Mouse (Mus musculus) forebrain, postnatal 0 days (tissue): ENCODE data around the gene Tram2. TPM values are rescaled to one million over a fixed set of nuclear protein-coding genes. Genes with fewer than 3 reads are reported as not detected.
A peak's percentile ranks its signal among the peaks of the same experiment; 100 is the strongest.

Experiments used
- ATAC-seq: fragments of 200-750 bp; cut with Nextera tagmentation; 2 replicates; pipeline ENCODE4 v1.8.0; 2017; ENCODE audit warnings: mild to moderate bottlenecking, moderate library complexity
- DNase-seq: peaks from one replicate; pipeline ENCODE4 v3.0.0-alpha.2; 2015
- H3K27ac ChIP-seq: fragments of 300-500 bp; sonication (generic); 2 replicates; pipeline ENCODE4 v1.5.1; 2014; ENCODE audit warnings: low read depth, mild to moderate bottlenecking, antibody characterized with exemption, low read length, moderate library complexity, mixed read lengths
- H3K27me3 ChIP-seq: fragments of 300-500 bp; sonication (generic); 2 replicates; pipeline ENCODE4 v1.6.1; 2014; ENCODE audit warnings: mild to moderate bottlenecking, low read length, mixed read lengths; ENCODE audit not compliant: insufficient read depth
- H3K36me3 ChIP-seq: fragments of 300-500 bp; sonication (generic); 2 replicates; pipeline ENCODE4 v1.6.1; 2014; ENCODE audit warnings: mild to moderate bottlenecking, moderate library complexity; ENCODE audit not compliant: insufficient read depth
- H3K4me1 ChIP-seq: fragments of 300-500 bp; sonication (generic); 2 replicates; pipeline ENCODE4 v1.6.1; 2014; ENCODE audit warnings: antibody characterized with exemption; ENCODE audit not compliant: insufficient read depth
- H3K4me2 ChIP-seq: fragments of 300-500 bp; sonication (generic); 2 replicates; pipeline ENCODE4 v1.6.1; 2014; ENCODE audit warnings: low read depth, mild to moderate bottlenecking, moderate library complexity
- H3K4me3 ChIP-seq: fragments of 300-500 bp; sonication (generic); 2 replicates; pipeline ENCODE4 v1.5.1; 2014; ENCODE audit warnings: low read depth, low read length, mixed read lengths
- H3K9ac ChIP-seq: fragments of 300-500 bp; sonication (generic); 2 replicates; pipeline ENCODE4 v1.6.1; 2014; ENCODE audit warnings: mild to moderate bottlenecking
- H3K9me3 ChIP-seq: fragments of 300-500 bp; sonication (generic); 2 replicates; pipeline ENCODE4 v1.6.1; 2016; ENCODE audit warnings: low read length
- CTCF ChIP-seq: sonication (generic); IDR thresholded peaks from 2 replicates; pipeline ENCODE4 v1.5.1; 2016; ENCODE audit warnings: antibody characterized with exemption, control low read depth, low read depth
- WGBS: fragments of 180-500 bp; shearing (Covaris S2); extraction: QIAGEN DNeasy Blood & Tissue Kit; methylation state at CpG from one replicate; pipeline ENCODE4 v1.1.7; 2014; 5-methylcytosine and 5-hydroxymethylcytosine counted together
- polyA plus RNA-seq: library from polyadenylated mRNA; unstranded; fragments of >200 nt; fragmentation: Nextera tagmentation; extraction: Ambion mirVana; gene quantifications from 2 replicates; pipeline ENCODE4 v1.2.1, GENCODE M21; 2015
- total RNA-seq: library from RNA; depleted of rRNA; stranded (reverse); fragments of >200 nt; gene quantifications from 2 replicates; pipeline ENCODE4 v1.2.3, GENCODE M21; 2014

The Tram2 gene
- total and polyA plus RNA-seq, 2 experiments from 2014 or later = 1.3 to 1.9 TPM

GRCm38 (mm10) chr1:21077191-21077590 lies 1.8 kb downstream of the Tram2 start:
- ATAC-seq = no peak
- no peak for TF ChIP-seq CTCF
- Histone ChIP-seq H3K9me3 (no peaks in the 10 kb centered on the region), H3K4me2 (no peak overlapping the region), H3K36me3 (no peaks in the 10 kb centered on the region), H3K4me3 (no peak overlapping the region), H3K9ac (no peak overlapping the region), H3K4me1 (no peaks in the 10 kb centered on the region; the same call in 1 of the 2 replicates), H3K27me3 (no peaks in the 10 kb centered on the region), H3K27ac (no peak overlapping the region)
- WGBS = 43% methylated on average over 5 of the region's 5 CpGs
- DNase-seq = no peak

- Histone ChIP-seq H3K4me3 (no peak overlapping the region), H3K36me3 (no peaks in the 10 kb centered on the region), H3K9ac (no peak overlapping the region), H3K9me3 (no peaks in the 10 kb centered on the region), H3K4me1 (no peaks in the 10 kb centered on the region; the same call in 1 of the 2 replicates), H3K4me2 (no peak overlapping the region), H3K27me3 (no peaks in the 10 kb centered on the region), H3K27ac (no peak overlapping the region)
- no peak for DNase-seq
- no peak for ATAC-seq
- no peak for TF ChIP-seq CTCF
- 14% methylated on average over 6 of the region's 6 CpGs for WGBS
Observed at GRCm38 (mm10) chr1:21075986-21076495, 3.0 kb downstream of the Tram2 start.

- no peaks in the 10 kb centered on the region for H3K9me3 ChIP-seq
- WGBS = 26% methylated on average over 5 of the region's 5 CpGs
- H3K4me1 ChIP-seq = no peaks in the 10 kb centered on the region; the same call in 1 of the 2 replicates
- no peaks in the 10 kb centered on the region for H3K36me3 ChIP-seq
- peak; percentile 51 for TF ChIP-seq CTCF
- ATAC-seq = peak; percentile 50
- H3K27me3 ChIP-seq = no peaks in the 10 kb centered on the region
- H3K27ac ChIP-seq = no peak overlapping the region
- DNase-seq = peak; percentile 58
- H3K4me3 ChIP-seq = no peak overlapping the region
- H3K4me2 ChIP-seq = no peak overlapping the region
- no peak overlapping the region for H3K9ac ChIP-seq
Observed at GRCm38 (mm10) chr1:21074231-21074630, 4.8 kb downstream of the Tram2 start.

GRCm38 (mm10) chr1:21072875-21073444 lies 6.1 kb downstream of the Tram2 start:
- Histone ChIP-seq H3K4me1 (no peaks in the 10 kb centered on the region; the same call in 1 of the 2 replicates), H3K36me3 (no peaks in the 10 kb centered on the region), H3K27me3 (no peaks in the 10 kb centered on the region), H3K27ac (no peak overlapping the region), H3K4me2 (no peak overlapping the region), H3K9me3 (no peaks in the 10 kb centered on the region), H3K4me3 (no peak overlapping the region), H3K9ac (no peak overlapping the region)
- DNase-seq = no peak
- ATAC-seq = no peak
- TF ChIP-seq CTCF = no peak
- 84% methylated on average over 12 of the region's 12 CpGs for WGBS

GRCm38 (mm10) chr1:21070658-21071057 lies 8.4 kb downstream of the Tram2 start:
- no peak for ATAC-seq
- DNase-seq = no peak
- no peak overlapping the region for H3K4me2 ChIP-seq
- H3K4me3 ChIP-seq = no peak overlapping the region
- no peaks in the 10 kb centered on the region for H3K9me3 ChIP-seq
- no peaks in the 10 kb centered on the region for H3K36me3 ChIP-seq
- WGBS = 90% methylated on average over 13 of the region's 13 CpGs
- no peak overlapping the region for H3K9ac ChIP-seq
- TF ChIP-seq CTCF = no peak
- H3K27ac ChIP-seq = no peak overlapping the region
- H3K4me1 ChIP-seq = no peaks in the 10 kb centered on the region; the same call in 1 of the 2 replicates
- no peaks in the 10 kb centered on the region for H3K27me3 ChIP-seq

- Histone ChIP-seq H3K36me3 (no peaks in the 10 kb centered on the region), H3K9ac (no peak overlapping the region), H3K4me3 (no peak overlapping the region), H3K4me1 (no peaks in the 10 kb centered on the region; the same call in 1 of the 2 replicates), H3K4me2 (no peak overlapping the region), H3K9me3 (no peaks in the 10 kb centered on the region), H3K27ac (no peak overlapping the region), H3K27me3 (no peaks in the 10 kb centered on the region)
- no peak for ATAC-seq
- WGBS = 81% methylated on average over 12 of the region's 12 CpGs
- DNase-seq = no peak
- TF ChIP-seq CTCF = no peak
Observed at GRCm38 (mm10) chr1:21069830-21070522, 9.1 kb downstream of the Tram2 start.

GRCm38 (mm10) chr1:21068491-21068890 lies 10.5 kb downstream of the Tram2 start:
- no peak overlapping the region for H3K9ac ChIP-seq
- ATAC-seq (no peak), DNase-seq (no peak)
- H3K4me1 ChIP-seq = no peaks in the 10 kb centered on the region
- 78% methylated on average over 1 of the region's 1 CpGs for WGBS
- no peak overlapping the region for H3K4me3 ChIP-seq
- H3K36me3 ChIP-seq = no peaks in the 10 kb centered on the region
- no peaks in the 10 kb centered on the region for H3K27me3 ChIP-seq
- no peak for TF ChIP-seq CTCF
- H3K9me3 ChIP-seq = no peaks in the 10 kb centered on the region
- H3K4me2 ChIP-seq = no peak overlapping the region
- no peak overlapping the region for H3K27ac ChIP-seq
